Mouse (Mus musculus) hindlimb bud, embryonic 11.5 days (tissue): ENCODE results near the gene Ugcg.

Source experiments
- DNase-seq: peaks from one replicate; pipeline ENCODE4 v3.0.0-alpha.2; 2012; ENCODE audit warnings: low read depth, low spot score; ENCODE audit errors: extremely low spot score

Ugcg gene

DNA sequence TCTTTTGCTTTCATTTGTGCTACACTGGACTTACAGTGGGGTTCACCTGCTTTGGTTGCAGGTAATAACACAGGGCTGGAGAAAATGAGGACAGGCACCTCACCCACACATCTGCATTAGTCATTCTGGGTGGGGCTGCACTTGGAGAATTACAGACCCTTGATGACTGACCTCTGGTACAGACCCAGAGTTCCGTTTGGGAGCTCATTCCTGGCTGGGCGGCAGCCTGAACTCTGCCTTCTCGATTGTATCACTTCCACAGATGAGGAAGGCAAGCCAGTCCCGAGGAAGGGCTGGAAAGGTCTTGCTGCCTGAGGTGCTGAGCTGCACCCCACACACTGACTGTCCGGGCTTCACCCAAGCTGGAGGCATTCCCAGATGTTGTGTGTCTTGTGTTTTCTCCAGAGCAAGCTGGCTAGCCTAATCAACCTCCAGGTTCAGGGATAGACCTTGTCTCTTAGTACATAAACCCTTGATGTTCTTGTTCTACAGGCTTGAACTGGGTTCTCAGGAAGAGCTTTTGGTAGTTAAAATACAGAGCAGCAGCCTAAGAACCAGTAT lies 34.1 kb downstream of the Ugcg start:
- DNase-seq = no peak

DNA sequence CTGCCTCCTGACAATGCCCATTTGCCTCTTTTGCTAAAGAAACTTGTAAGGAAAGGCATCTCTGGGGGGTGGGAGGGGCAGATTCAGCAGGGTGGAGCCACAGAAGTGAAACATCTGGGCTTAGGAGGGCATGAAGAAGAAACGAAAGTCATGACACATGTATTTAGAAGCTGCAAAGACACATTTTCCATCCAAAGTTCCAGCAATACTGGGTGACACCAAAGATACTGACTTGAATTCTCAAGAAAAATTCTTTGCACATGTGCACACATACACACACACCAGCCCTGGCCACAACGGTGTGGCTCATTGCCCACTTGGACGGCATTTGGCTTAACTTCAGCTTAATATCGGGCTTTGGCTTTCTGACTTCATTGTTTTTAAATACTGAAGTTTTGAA lies 35.8 kb downstream of the Ugcg start:
- no peak for DNase-seq

DNA sequence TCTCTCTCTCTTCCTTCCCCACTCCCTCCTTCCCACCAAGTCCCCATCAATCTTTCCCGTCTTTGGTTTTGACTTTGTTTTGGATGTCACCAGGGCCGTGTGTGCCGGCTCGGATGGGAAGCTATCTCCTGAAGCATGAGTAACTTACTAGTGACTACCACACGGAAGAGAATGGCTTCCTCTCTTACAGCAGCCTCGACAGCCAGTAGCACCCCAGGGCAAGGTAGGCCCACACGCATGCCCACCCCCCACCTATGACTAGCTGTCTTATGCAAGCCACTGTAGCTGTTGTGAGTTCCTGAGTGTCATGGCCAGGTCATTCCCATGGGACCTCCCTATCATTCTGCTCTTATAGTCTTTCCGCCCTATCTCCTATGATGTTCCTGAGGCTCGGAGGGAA lies 38.0 kb downstream of the Ugcg start:
- no peak for DNase-seq

DNA sequence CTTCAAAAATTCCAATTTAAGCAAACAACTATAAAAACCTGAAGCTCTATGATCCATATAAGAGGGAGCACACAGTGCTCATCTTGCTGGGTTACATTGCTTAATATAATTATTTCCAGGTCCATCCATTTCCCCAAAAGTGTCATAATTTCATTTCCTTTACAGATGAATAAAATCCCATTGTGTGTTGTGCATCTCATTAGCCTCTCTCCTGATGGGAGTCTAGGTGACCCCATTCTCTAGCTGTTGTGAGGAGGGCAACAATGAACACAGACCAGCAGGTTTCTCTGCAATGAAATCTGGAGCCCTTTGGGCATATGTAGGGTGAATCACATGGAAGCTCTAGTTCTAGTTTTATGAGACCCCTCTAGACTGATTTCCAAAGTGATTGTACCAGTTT lies 39.9 kb downstream of the Ugcg start:
- no peak for DNase-seq

DNA sequence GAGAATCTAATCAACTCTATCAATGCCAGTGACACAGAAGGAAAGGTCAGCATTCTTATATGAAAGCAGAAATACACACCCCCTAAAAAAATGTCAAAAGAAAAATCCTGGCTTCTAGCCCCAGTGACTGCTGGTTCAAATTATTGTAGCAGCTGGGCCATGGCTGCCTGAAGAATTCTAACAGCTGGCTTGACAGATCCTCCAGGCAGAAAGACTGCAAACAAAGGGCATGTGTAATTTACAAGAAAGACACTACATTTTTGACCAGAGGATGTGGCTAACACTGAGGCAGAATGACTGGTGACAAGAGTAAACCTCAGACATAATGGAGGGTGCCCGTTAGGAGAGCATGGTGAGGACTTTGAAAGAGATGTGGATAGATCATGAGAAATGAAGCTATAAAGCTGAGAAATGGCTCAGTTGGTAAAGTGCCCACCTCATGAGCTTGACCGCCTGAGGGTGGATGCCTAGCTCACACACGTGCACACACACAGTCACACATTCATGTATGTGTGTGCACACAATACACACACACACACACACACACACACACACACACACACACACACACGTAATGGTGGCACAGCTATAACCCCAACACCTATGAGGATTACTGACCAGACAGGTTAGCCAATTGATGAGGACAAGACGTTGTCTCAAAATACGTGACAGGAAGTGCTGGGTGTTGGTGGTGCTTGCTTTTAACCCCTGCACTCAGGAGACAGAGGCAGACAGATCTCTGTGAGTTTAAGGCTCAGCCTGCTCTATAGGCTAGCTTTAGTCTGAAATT lies 42.4 kb downstream of the Ugcg start:
- DNase-seq = no peak

DNA sequence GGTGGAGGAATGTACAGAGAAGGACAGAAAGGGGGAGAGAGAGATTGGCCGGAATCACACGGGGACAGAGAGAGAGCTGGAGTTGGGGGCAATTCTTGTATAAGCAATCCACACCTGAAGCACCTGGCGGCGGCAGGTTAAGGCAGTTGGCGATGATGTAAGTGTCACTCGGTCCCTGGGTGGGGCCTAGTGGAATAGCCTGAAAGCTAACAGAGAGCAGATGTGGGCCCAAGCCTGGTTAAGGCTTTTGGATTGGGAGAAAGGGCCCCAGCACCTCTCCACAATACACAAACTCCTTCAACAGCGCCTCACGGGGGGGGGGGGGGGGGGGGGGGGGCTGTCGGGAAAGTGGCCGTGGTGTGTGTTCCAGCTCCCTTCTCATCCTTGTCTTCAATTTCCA lies 45.0 kb downstream of the Ugcg start:
- DNase-seq = no peak

DNA sequence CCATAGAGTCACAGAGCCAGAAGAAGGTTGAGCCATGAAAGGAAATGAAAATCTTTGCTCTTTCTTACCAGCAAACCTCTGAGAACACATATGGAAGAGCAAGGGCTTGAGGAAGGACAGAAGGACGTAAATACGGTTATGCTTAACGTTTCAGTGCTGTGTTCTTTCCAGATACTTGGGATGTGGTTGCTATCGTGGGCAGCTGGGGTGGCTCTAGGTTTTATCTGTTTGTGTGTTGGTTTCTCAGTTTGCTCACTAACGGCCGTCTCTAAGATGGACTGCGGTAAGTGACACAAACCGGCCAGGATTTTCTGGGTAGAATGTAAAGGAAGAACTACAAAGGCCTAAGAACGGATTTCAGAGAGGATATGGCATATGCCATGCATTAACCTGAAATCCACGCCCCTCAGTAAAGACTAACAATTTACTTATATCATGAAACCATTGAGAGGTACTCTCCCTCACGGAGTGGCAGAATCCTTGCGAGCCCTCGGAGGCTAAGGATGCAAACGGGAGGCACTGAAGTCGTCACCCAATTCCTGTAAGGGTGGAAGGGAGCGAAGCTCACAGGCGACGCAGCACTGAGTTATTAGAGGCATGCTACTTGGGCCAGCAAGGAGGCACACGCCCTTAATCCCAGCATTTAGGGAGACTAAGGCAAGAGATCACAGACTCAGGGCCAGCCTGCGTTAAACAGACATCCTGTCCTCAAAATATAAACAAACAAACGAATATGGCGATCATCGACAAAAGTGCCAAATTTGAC lies 45.6 kb downstream of the Ugcg start:
- no peak for DNase-seq

DNA sequence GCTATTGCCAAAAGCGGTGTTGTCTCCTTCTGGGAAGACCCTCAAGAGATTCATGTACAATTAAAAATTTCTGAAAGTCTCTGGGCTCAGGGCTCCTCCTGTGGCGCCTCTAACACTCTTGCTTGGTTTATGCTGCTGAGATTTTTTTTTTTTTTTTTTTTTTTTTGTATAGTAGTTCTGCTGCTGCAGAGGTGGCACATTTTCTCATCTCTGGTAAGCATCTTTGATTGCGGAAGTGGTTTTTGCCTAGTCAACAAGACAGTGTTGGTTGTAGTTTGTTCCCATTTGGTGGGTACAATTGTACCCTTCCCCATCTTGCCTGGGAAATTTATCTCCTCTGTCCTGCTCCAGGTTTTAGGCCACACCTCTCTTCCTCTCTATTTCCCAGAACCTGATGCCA lies 47.3 kb downstream of the Ugcg start:
- DNase-seq = no peak

DNA sequence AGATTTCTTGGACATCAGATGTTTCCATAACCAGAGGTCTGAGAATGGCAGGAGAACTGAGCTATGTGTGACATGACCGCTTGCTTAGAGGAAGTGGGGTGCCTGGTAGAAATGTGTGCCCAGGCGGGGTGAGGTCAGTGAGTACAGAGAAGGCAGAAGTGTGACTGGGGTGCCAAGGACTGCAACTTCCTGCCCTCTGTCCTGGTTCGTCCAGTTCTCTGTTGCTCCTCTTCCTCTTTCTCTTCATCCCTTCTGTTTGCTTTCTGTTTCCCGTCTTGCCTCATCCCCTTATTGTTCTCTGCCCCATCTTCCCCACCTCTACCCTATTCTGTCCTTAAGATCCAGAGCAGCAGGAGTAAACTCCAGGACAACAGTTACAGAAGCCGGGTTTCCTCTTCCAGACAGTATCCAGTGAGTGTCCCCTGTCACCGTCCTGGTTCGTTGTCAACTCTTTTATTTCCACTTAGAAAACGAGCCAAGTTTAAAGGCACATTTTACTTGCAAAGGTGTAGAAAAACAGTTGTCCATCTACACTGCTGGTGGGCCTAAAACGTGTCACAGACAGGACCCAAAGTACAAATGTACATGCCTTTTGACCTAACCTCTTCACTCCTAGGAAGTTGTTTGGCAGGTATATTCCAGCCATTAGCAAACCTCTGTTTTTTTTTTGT lies 49.7 kb downstream of the Ugcg start:
- no peak for DNase-seq

DNA sequence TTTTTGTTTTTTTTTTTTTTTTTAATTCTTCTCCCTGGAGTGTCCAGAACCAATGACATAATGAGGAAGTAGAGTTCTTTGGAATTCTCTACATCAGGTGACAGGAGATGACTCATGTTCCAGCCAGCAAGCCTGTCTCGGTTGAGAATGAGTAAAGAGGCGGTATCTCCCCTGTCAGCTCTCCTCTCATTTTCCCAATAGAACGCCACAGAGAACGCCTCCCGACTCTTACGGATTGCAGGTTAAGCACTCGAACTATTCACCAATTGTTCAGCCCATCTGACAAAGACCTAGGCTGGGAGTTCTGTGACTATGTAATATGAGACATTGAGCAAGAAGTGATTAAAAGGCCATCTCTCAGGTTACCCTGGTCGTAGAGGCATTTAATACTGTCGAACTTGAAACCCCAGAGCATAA lies 50.3 kb downstream of the Ugcg start:
- no peak for DNase-seq

DNA sequence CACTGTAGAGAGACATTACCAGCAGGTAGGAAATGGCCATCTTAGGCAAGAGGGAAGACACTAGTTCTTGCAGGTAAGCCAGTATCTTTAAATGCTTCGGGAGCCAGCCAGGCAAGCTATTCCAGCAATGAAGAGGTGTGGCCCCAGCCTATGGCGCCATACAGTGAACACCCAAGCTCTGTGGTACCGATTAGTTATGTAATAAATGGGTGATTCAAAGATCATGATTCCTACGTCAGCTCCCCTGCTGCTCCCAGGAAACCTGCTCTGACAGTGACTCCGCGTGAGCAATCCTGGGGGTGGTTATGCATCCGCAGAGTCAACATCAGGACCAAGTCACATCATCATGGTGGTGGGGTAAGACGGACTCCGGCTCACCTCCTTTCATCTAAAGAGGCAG lies 51.1 kb downstream of the Ugcg start:
- no peak for DNase-seq

DNA sequence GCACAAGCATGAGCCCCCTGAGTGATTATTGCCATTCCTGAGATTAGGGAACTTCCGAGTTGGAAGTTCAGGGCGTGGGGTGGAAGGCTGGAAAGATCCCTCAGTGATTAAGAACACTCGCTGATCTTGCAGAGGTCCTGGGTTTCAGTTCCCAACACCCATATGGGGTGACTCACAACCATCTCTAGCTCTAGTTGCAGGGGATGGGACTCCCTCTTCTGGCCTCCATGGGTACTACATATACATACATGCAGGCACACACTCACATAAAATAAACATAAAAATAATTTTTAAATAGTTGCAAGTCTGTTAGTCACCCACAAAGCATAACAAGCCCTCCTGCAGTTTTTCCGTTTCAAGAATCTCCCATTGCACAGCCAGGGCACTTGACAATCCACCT lies 52.0 kb downstream of the Ugcg start:
- no peak for DNase-seq

DNA sequence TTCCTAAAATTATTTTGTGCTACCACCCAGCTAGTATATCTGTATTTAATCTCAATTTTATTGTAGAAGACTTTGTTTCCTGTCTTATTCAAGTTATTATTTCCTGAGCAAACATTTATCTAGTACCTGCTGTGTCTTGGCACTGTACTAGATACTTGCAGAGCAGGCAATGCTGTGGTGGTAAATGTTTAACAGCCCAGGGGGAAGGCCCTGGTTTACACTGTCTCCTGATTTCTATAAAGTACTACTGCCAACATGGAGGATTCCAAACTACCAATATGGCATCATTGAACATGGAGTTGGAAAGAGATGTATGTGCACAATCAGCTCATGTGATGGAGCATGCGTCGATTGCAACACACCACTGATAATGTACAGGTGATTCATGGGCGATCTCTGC lies 53.2 kb downstream of the Ugcg start:
- DNase-seq = no peak

DNA sequence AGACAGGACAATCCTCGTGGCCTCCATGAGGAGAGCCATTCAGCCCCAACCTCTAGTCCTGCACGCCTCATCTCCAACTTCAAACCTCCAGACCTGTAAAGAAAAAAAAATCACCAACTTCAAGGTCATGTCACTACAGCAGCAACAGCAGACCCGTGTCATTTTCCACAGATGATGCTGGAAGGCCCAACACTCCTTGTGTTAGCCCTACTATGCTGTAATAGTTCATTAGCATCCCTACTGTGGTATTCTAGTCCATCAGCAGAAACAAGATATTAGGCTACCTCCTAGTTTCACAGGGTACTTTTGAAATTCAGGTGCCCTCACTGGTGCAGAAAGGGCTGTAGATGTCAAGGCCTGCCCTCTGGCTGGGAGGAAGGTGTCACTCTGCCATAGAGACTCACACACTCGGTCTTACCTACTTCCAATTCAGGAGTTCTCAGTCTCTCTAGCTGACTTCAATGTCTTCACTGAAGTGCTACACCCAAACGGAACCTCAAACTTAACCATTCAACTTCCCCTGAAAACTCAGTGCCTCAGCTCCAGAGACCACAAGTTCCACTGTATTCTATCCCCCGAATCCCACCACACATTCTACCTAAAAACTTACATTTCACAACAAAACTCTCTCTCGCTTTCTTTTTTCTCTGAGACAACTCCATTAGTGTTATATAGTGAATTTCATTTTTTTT lies 54.9 kb downstream of the Ugcg start:
- DNase-seq = no peak

DNA sequence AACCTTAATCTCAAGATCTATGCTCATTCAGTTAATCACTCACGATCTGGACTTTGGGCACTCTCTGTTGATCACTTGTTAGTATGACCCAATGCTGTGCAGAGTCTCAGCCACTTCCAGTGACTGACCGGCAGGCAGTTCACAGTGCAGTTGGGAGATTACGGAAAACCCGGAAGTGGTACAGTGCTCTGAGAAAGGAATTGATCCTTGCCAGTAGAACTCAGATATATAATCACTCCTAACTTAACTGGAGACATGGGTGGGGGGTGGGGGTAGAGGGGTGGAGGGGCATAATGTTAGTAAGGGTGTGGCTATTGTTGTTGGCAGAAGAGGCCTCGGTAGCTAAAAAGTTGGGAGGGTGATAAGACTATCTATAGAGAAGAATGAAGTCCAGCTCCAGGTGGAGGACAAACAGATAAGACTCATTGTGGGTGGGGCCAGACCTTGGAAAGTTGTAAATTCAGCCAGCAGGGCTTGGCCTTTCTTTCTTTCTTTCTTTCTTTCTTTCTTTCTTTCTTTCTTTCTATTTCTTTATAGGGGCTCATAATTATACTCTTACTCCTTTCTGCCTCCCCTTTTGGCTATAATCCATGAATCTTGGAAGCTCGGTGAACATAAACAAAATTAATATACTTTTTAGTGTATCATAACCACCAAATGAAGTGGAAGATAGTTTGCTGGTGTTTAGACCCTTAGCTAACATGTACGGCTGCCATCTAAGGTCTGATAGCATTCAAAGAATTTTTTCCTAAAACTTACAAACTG lies 55.9 kb downstream of the Ugcg start:
- no peak for DNase-seq

DNA sequence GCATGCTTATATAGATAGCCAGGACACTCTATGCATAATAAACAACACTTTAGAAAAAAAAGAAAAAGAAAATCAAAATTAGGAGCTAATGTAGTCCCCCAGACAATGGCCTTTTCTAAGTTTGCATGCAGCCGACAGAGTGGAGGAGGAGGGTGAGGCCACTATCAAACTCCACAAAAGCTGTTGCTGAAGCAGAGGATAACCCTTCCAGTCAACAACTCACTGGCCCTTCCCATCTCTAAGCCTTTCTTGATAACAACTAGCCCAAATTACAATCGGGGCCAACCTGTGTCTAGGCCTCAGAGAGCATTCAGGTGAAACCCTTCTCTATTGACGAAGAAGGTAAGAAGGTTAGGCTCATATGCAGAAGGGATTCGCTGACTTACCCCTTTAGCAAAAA lies 56.7 kb downstream of the Ugcg start:
- DNase-seq = no peak

DNA sequence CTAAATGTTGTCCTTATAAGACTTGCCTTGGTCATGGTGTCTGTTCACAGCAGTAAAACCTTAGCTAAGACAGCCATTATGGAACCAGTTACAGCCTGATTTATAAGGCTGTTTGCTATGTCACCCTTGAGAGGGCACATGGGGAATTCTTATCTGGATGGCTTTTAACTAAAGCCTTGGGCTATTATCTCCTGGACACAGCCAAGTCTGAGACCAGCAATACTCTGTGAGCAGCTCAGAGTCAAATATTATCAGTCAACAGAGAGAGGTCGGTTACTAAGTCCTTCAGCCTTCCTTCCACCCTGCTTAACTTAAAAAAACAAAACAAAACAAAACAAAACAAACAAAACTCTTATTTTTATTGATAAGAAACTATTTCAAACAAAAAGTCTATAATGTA lies 58.5 kb downstream of the Ugcg start:
- DNase-seq = no peak

DNA sequence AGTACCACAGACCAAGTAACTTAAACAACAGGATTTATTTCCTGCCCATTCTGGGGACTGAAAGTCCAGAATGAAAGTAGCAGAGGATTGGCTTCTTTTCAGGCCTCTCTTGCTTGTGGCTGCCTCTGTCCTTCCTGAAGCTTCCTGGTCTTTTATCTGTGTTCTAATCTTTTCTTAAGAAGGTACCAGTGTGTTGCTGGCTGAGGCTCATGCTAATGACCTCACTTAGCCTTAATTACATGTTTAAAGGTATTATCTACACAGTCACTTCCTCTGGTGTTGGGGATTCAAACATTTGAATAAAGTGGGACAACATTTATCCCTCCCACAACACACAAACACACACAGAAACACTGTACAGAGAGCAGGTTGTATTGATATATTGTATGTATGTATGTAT lies 59.0 kb downstream of the Ugcg start:
- no peak for DNase-seq

DNA sequence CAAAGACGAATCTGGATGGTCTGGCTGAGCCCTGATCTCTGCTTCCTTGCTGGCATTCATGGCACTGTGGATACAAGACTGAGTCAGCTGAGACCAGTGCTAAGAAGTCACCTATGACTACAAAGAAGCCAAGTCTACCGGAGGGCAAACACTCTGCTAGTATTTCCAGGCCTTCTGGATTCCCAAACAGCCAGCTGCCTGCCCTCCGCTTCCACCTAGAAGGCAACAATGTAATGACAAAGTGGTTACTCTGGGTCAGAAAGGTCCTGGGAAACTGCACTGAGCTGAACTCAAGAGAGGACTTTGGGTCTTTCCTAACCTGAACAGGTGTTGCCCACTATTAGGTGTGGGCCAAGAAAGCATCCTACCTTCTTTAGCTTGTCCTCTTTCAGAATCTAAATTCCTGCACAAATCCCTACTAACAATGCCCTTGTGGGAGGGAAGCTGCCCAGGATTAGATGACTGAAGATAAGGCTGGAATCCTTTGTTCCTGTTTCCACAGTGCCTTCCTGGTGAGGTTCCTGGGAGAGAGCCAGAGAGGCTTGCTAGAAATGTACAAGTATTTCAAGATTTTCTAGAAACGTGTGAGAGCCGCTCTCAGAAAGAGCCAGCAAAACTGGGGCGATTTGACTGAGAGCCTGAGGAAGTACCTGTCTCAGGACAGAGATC lies 63.5 kb downstream of the Ugcg start:
- no peak for DNase-seq

DNA sequence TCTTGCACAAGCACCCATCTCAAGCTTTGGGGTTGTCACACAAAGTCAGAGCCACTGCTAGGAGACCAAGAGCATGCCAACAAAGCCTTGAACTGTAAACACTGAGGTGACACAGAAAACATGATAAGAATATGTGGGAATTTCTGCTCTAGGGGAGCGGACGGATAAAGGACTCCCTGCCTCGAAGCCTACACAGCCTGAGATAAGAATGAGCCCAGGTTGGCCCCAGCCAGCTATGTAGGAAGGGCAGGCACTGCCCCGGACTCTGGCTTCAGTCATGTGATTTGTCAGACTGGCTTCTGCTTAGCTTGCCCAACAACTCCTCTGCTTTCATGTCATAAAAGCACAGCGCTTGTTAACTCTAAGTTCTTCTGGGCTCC lies 64.0 kb downstream of the Ugcg start:
- no peak for DNase-seq
